In the genomic region with DNA sequence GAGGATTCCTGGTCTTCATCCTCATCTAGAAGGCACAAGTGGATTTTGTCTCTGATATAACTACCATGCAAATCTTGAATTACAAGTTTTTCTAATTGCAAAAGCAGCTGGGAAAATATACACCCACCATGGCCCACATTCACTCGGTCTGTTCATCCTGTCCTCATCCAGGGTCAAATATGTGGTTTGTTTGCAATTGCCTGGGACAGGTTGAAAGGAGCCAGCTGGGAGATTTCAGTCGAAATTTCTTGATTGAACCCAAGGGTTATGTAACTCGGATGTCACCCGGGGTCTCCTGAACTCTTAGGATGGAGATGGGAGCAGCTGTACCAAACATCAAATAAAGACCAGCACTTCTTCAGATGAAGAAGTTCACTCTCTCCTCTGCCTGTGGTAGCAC, we compare ENCODE assay signal across 25 mouse cellular contexts. TPM values are rescaled to one million over a fixed set of nuclear protein-coding genes. Genes with fewer than 3 reads are reported as not detected.
DNase-seq lines count a peak whose midpoint lies in the region; ATAC-seq and TF ChIP-seq lines count a peak whose summit lies in the region.
"Had no signal": no experiment of that assay in that cellular context is flagged by ENCODE, and none has a peak within 500 bp of the region (broad histone marks: within the 10 kb centered on the region; RNA-seq: fewer than 3 reads in every experiment).

No protein-coding gene starts in this region.

- H3K27ac ChIP-seq in heart, embryonic 10.5 days, result no peak overlapping the region
- H3K27ac ChIP-seq in kidney, adult 2 months (ENCODE audit: insufficient read depth, low read depth, low read length), result no peak overlapping the region
- no peak overlapping the region for H3K27ac ChIP-seq in kidney, embryonic 16.5 days (ENCODE audit: low read length)
- H3K27ac ChIP-seq in lung, postnatal 0 days (ENCODE audit: low read length), result no peak overlapping the region
- H3K27ac ChIP-seq: embryonic facial prominence, embryonic 12.5 days; embryonic facial prominence, embryonic 15.5 days; forebrain, embryonic 15.5 days; heart, adult 2 months; heart, embryonic 13.5 days; hindbrain, embryonic 12.5 days; hindbrain, embryonic 15.5 days had no signal

- no peak for TF ChIP-seq POLR2A in kidney, adult 2 months (IDR thresholded peaks at IDR 0.05; ENCODE audit: low read depth, low read length)
- no peak for TF ChIP-seq POLR2A in lung, adult 2 months (IDR thresholded peaks at IDR 0.05; ENCODE audit: borderline replicate concordance, extremely low read depth, low read depth, low read length)

- no peaks in the 10 kb centered on the region for H3K36me3 ChIP-seq in heart, embryonic 10.5 days
- H3K36me3 ChIP-seq in kidney, adult 2 months (ENCODE audit: control insufficient read depth, insufficient read depth, low read length), result no peaks in the 10 kb centered on the region
- H3K36me3 ChIP-seq in kidney, embryonic 16.5 days (ENCODE audit: insufficient read depth, low read length), result no peaks in the 10 kb centered on the region
- H3K36me3 ChIP-seq in lung, postnatal 0 days (ENCODE audit: insufficient read depth, low read length), result no peaks in the 10 kb centered on the region
- H3K36me3 ChIP-seq: embryonic facial prominence, embryonic 12.5 days; embryonic facial prominence, embryonic 15.5 days; forebrain, embryonic 15.5 days; G1E; heart, embryonic 13.5 days; hindbrain, embryonic 12.5 days; hindbrain, embryonic 15.5 days had no signal

- peak; percentile 35 to 52 for DNase-seq in heart, adult 9 months (ENCODE audit: low spot score in 2 of 2)
- DNase-seq in heart, embryonic 10.5 days (ENCODE audit: low spot score), result no peak
- DNase-seq in kidney, adult 2 months, result peak; percentile 5
- DNase-seq in lung, postnatal 0 days (ENCODE audit: low spot score), result peak; percentile 39
- no peak for DNase-seq in lung, adult 2 months
- peak; percentile 62 for DNase-seq in lung, postnatal 36 days
- no peak for DNase-seq in spleen, adult 18-20 months
- DNase-seq: adrenal gland, postnatal 10 days; adrenal gland, postnatal 36 days; B cell, adult 2 months; cerebellum, adult 18-20 months; cerebellum, adult 9-11 months; cerebellum, postnatal 25 days; gastrocnemius, postnatal 25 days; heart, adult 2 months had no signal

- no peak for ATAC-seq in kidney, embryonic 16.5 days (ENCODE audit: low FRiP score, low TSS enrichment)
- no peak for ATAC-seq in lung, postnatal 0 days
- ATAC-seq: forebrain, embryonic 15.5 days; Patski had no signal

- WGBS in heart, embryonic 10.5 days, result 73% methylated on average over 4 of the region's 4 CpGs
- 26% methylated on average over 4 of the region's 4 CpGs for WGBS in kidney, adult 2 months
- WGBS in kidney, embryonic 16.5 days, result 40% methylated on average over 4 of the region's 4 CpGs
- WGBS in lung, postnatal 0 days, result 31% methylated on average over 4 of the region's 4 CpGs
- 47% methylated on average over 4 of the region's 4 CpGs for WGBS in lung, adult 2 months

- no peaks in the 10 kb centered on the region for H3K9me3 ChIP-seq in heart, embryonic 10.5 days
- no peaks in the 10 kb centered on the region for H3K9me3 ChIP-seq in kidney, embryonic 16.5 days (ENCODE audit: low read length)
- no peaks in the 10 kb centered on the region for H3K9me3 ChIP-seq in lung, postnatal 0 days (ENCODE audit: low read length)
- H3K9me3 ChIP-seq: embryonic facial prominence, embryonic 12.5 days; embryonic facial prominence, embryonic 15.5 days; forebrain, embryonic 15.5 days; G1E; heart, embryonic 13.5 days; hindbrain, embryonic 12.5 days; hindbrain, embryonic 15.5 days had no signal

- H3K4me1 ChIP-seq in heart, embryonic 10.5 days, result peaks cover 10% of the 10 kb centered on the region; the same call in 1 of the 2 replicates
- no peaks in the 10 kb centered on the region for H3K4me1 ChIP-seq in kidney, adult 2 months (ENCODE audit: control insufficient read depth, insufficient read depth, low read length)
- H3K4me1 ChIP-seq in kidney, embryonic 16.5 days (ENCODE audit: insufficient read depth, low read length), result peaks cover 12% of the 10 kb centered on the region
- H3K4me1 ChIP-seq in lung, postnatal 0 days (ENCODE audit: insufficient read depth, low read depth, low read length), result no peaks in the 10 kb centered on the region
- no peaks in the 10 kb centered on the region for H3K4me1 ChIP-seq in lung, adult 2 months (ENCODE audit: control insufficient read depth, insufficient read depth, low read length)
- H3K4me1 ChIP-seq: forebrain, embryonic 15.5 days; hindbrain, embryonic 12.5 days; hindbrain, embryonic 15.5 days had no signal

- no peak overlapping the region for H3K4me2 ChIP-seq in kidney, embryonic 16.5 days (replicated peaks; ENCODE audit: low read depth, low read length)
- H3K4me2 ChIP-seq in lung, postnatal 0 days (replicated peaks; ENCODE audit: low read depth, low read length), result no peak overlapping the region
- H3K4me2 ChIP-seq: embryonic facial prominence, embryonic 12.5 days; embryonic facial prominence, embryonic 15.5 days; forebrain, embryonic 15.5 days; heart, embryonic 13.5 days; hindbrain, embryonic 12.5 days; hindbrain, embryonic 15.5 days had no signal

- no peak overlapping the region for H3K9ac ChIP-seq in kidney, embryonic 16.5 days (replicated peaks; ENCODE audit: low read length)
- H3K9ac ChIP-seq in lung, postnatal 0 days (replicated peaks; ENCODE audit: low read depth), result no peak overlapping the region
- H3K9ac ChIP-seq: embryonic facial prominence, embryonic 12.5 days; embryonic facial prominence, embryonic 15.5 days; forebrain, embryonic 15.5 days; heart, embryonic 13.5 days; hindbrain, embryonic 12.5 days; hindbrain, embryonic 15.5 days had no signal

- no peak for TF ChIP-seq CTCF in kidney, adult 2 months (conservative IDR thresholded peaks at IDR 0.05; ENCODE audit: insufficient read depth, insufficient read length, low read depth, low read length)
- TF ChIP-seq CTCF in lung, postnatal 0 days (IDR thresholded peaks at IDR 0.05), result no peak
- TF ChIP-seq CTCF in lung, adult 2 months (IDR thresholded peaks at IDR 0.05; ENCODE audit: insufficient read depth, low read length), result no peak

- no peaks in the 10 kb centered on the region for H3K27me3 ChIP-seq in heart, embryonic 10.5 days (ENCODE audit: insufficient read depth, poor library complexity, severe bottlenecking)
- no peaks in the 10 kb centered on the region for H3K27me3 ChIP-seq in kidney, adult 2 months (replicated peaks; ENCODE audit: control insufficient read depth, insufficient read depth, low read length)
- H3K27me3 ChIP-seq in kidney, embryonic 16.5 days (ENCODE audit: insufficient read depth, low read length), result no peaks in the 10 kb centered on the region
- no peaks in the 10 kb centered on the region for H3K27me3 ChIP-seq in lung, postnatal 0 days (replicated peaks; ENCODE audit: insufficient read depth, low read length)
- H3K27me3 ChIP-seq: CH12.LX; embryonic facial prominence, embryonic 12.5 days; embryonic facial prominence, embryonic 15.5 days; forebrain, embryonic 15.5 days; heart, embryonic 13.5 days; hindbrain, embryonic 12.5 days; hindbrain, embryonic 15.5 days; Patski had no signal

- TF ChIP-seq EP300 in lung, postnatal 0 days (IDR thresholded peaks at IDR 0.05), result peak; percentile 54; the same call in 1 of the 2 replicates

- H3K4me3 ChIP-seq in heart, embryonic 10.5 days, result no peak overlapping the region
- H3K4me3 ChIP-seq in kidney, adult 2 months (ENCODE audit: insufficient read depth, low read depth, low read length), result no peak overlapping the region
- no peak overlapping the region for H3K4me3 ChIP-seq in kidney, embryonic 16.5 days (ENCODE audit: low read length)
- no peak overlapping the region for H3K4me3 ChIP-seq in lung, postnatal 0 days (ENCODE audit: low read depth, low read length)
- H3K4me3 ChIP-seq in lung, adult 2 months (replicated peaks; ENCODE audit: extremely low read depth, low read depth, low read length), result no peak overlapping the region
- H3K4me3 ChIP-seq: embryonic facial prominence, embryonic 12.5 days; embryonic facial prominence, embryonic 15.5 days; forebrain, embryonic 15.5 days; heart, adult 2 months; heart, embryonic 13.5 days; hindbrain, embryonic 12.5 days; hindbrain, embryonic 15.5 days had no signal

RNA-seq across cellular contexts. Expression of a gene that starts 46.5 kb away (rescaled TPM):
- not detected in 2 replicates for polyA plus RNA-seq in heart, embryonic 10.5 days (2016; fragmentation: Nextera tagmentation; extraction: Ambion mirVana)
- polyA plus RNA-seq in kidney, adult 2 months (2012; rRNA removed), result 0.08 and 0.10 TPM in 2 replicates
- 0.20 and 0.31 TPM in 2 replicates for polyA plus RNA-seq in kidney, embryonic 16.5 days (2015; fragmentation: Nextera tagmentation; extraction: Ambion mirVana)
- polyA plus RNA-seq in lung, postnatal 0 days (2015; fragmentation: Nextera tagmentation; extraction: Ambion mirVana), result 6.6 and 8.3 TPM in 2 replicates
- 22.3 and 24.2 TPM in 2 replicates for polyA plus RNA-seq in lung, adult 2 months (2012; rRNA removed)
- polyA plus RNA-seq: G1E, Patski had no signal

RNA-seq across cellular contexts. Expression of a gene that starts 50.1 kb away (rescaled TPM):
- 22.8 and 26.0 TPM in 2 replicates for polyA plus RNA-seq in heart, embryonic 10.5 days (2016; fragmentation: Nextera tagmentation; extraction: Ambion mirVana)
- 5.6 and 6.1 TPM in 2 replicates for polyA plus RNA-seq in kidney, adult 2 months (2012; rRNA removed)
- polyA plus RNA-seq in kidney, embryonic 16.5 days (2015; fragmentation: Nextera tagmentation; extraction: Ambion mirVana), result 24.9 and 25.5 TPM in 2 replicates
- 16.4 and 16.6 TPM in 2 replicates for polyA plus RNA-seq in lung, postnatal 0 days (2015; fragmentation: Nextera tagmentation; extraction: Ambion mirVana)
- 7.7 and 10.5 TPM in 2 replicates for polyA plus RNA-seq in lung, adult 2 months (2012; rRNA removed)

Comparison
In these comparisons a context has a peak if more than half of its experiments do, and no peak if none do; other contexts are left out.
1. DNase-seq: peak in heart, adult 9 months (2 of 2), kidney, adult 2 months (single experiment), lung, postnatal 0 days (single experiment) and lung, postnatal 36 days (single experiment); none in heart, embryonic 10.5 days (single experiment), lung, adult 2 months (single experiment) and spleen, adult 18-20 months (0 of 2).